Mouse (Mus musculus): ENCODE data around the gene Nqo1.

GRCm38 (mm10) chr8:107413881-107414280 is 10.9 kb upstream of the Nqo1 start:
- TF ChIP-seq TAL1 (IDR thresholded peaks at IDR 0.05; ENCODE audit: low read length) (no peak), GATA1 (IDR thresholded peaks at IDR 0.05; ENCODE audit: low read length) (no peak)

Data from erythroblast, embryonic 14.5 days (primary cell).